Mouse (Mus musculus): ENCODE measurements around the gene Gm21708.
"Not testable (repeated sequence)": the region's sequence is repeated elsewhere in the genome, so short reads cannot be mapped to it uniquely, and the experiment has no call there.

Gene Gm21708

GRCm38 (mm10) chrY:3410067-3410466, at the start of gene Gm21708, which contains the start of gene Gm21704:
Gene Gm21708 (minus strand): TSS chrY:3410167.
Gene Gm21704 (minus strand): TSS chrY:3410167.
- DNase-seq (ENCODE audit: low spot score in 2 of 2), result not testable (repeated sequence)

All from frontal cortex, postnatal 36 days (tissue).